Mouse (Mus musculus): Measurements from ENCODE around the gene Exoc4. TPM values are rescaled to one million over a fixed set of nuclear protein-coding genes. Genes with fewer than 3 reads are reported as not detected.

Gene Exoc4
- total RNA-seq, 2 experiments from 2014 or later: 42.0 to 47.8 TPM

- DNase-seq: no peak
Observed at GRCm38 (mm10) chr6:33631133-33631532, 382.2 kb downstream of the Exoc4 start.

DNA sequence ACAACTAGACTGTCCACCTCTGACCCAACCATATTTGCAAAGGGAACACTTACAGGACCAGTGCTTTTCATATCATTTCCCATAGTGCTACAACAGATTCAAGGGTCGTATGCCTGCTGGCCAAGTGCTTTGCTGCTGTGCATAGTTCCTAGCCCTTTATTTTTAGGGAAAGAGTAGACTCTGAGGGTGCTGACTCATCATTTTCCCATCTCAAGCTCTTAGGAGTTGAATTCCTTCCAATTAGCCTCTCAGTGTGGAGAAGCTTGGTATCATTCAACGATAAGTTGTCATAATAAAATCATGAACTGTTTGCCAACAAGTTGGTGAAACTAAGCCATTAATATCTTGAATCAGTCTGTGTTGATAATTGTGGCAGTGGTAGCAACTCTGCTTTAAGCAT is 388.3 kb downstream of the Exoc4 start:
- no peak for DNase-seq

DNA sequence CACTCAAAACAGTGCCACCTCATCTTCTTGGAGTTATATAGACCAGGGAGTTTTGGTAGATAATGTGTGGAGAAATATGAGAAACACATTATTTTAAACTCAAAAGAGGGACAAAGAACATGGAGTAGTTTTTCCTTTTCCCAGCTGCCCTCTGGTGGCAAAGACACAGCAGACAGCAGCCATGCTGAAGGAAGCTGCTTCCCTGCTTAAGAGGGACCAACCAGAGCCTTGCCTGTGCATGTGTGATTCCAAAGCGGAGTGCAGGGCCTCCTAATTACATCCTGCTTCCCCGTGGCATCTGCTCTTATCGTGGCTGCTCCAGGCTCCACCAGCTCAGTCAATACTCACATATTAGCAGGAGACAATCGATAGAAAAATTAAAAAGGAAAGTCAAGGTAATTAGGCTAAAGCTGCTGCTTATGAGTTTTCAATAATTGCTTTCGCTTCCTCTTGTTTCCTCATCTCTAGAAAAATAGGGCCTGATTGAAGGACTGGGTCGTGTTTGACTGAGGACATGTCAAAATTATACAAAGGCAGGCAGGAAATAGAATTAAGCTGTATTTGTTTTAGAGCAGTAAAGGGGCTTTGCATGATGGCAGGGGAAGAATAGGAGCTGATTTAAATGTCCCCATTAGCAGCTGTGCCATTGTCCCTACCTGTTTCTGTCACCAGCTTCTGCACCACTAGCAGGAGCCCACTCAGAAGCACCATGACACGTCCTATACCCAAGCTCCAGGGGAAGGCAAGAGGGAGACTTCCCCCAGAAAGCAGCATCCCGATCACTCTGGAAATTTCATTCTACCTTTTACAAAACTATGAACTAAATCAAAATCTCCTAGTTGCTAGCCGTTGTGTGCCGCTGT is 433.1 kb downstream of the Exoc4 start:
- peak; percentile 35 to 42 for DNase-seq

GRCm38 (mm10) chr6:33683533-33683932 is 434.6 kb downstream of the Exoc4 start:
- no peak for DNase-seq

GRCm38 (mm10) chr6:33685321-33685720 is 436.4 kb downstream of the Exoc4 start:
- DNase-seq: peak; percentile 20 to 49

- DNase-seq: no peak
Observed at GRCm38 (mm10) chr6:33690601-33691000, 441.7 kb downstream of the Exoc4 start.

- DNase-seq: no peak
Observed at GRCm38 (mm10) chr6:33696976-33697375, 448.1 kb downstream of the Exoc4 start.

GRCm38 (mm10) chr6:33708907-33709306 is 460.0 kb downstream of the Exoc4 start:
- no peak for DNase-seq

DNA sequence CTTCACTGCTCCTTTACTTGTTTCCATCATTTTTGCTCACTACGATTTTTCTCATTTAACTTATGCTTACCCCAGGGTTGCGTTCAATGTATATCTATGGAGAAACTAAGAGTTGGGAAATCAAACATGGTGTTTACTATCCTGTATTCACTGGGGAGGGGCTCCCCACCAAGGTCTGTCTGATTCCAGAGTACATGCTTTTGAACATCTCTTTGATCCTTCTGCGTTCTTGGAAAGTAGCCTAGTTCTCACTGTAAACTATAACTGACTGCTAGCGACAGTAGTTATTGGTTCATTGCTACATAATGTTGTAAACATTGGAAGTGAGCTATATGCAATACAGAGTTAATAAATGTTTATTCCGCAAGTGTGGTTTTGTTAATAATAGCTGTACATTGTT is 460.5 kb downstream of the Exoc4 start:
- DNase-seq: no peak

- DNase-seq: no peak
Observed at GRCm38 (mm10) chr6:33711742-33712141, 462.9 kb downstream of the Exoc4 start.

GRCm38 (mm10) chr6:33712540-33713118 is 463.7 kb downstream of the Exoc4 start:
- DNase-seq: no peak

- no peak for DNase-seq
Observed at GRCm38 (mm10) chr6:33716254-33716965, 467.5 kb downstream of the Exoc4 start.

- DNase-seq: no peak
Observed at GRCm38 (mm10) chr6:33721166-33721565, 472.3 kb downstream of the Exoc4 start.

GRCm38 (mm10) chr6:33722811-33723210 is 473.9 kb downstream of the Exoc4 start:
- DNase-seq: no peak

DNA sequence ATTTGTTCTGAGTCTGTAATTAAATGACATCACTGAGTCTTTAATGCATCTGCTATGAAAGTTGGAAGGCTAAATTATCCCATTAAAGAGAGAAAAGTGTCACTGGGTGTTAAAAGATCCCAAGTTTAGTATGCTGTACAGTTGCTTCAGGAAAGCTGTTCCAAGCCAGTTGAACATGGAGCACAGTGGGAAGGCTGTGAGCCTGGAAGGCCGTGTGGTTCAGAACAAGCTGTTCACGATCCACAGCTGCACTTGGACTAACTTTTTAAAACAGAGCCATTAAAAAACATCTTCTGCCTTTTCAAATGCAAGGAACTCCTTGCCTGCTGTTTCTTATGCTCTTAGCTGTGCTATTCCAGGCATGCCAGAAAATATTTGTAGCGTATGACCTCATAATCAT is 475.7 kb downstream of the Exoc4 start:
- no peak for DNase-seq

DNA sequence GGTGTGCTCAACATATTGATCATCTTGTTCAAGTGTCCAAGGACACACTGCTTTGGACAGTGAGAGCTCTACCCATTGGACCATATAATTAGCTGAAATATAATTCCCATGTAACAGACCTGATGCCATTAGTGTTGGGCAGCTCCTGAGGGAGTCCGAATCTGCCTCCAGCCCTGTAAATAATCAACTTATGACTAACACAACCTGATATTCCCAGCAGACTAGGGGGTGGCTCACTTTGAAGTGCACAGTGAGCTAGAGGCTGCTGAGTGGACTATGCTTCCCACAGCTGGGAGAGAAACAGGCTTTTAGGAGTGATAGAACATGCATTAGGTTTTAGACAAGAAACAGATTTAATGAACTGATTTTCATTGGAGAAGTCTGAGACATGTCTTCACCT is 478.4 kb downstream of the Exoc4 start:
- DNase-seq: no peak

DNA sequence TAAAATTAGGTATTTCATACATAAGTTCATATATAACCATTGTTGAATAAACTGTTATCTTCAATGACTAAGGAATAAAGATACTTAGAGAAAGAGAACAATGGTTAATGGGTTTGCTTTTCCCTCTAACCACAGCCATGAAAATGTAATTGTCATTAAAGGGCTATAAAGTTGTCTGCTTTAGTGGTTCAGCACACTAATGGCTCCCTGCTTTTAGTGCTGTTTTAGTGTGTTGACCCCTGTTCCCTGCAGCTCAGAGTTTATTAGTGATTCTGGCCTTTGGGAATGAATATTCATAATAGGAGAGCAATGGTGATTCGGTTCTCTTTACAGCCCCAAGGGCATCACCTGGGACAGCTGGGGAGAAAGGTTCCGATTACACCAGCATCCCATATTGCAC is 483.3 kb downstream of the Exoc4 start:
- no peak for DNase-seq

DNA sequence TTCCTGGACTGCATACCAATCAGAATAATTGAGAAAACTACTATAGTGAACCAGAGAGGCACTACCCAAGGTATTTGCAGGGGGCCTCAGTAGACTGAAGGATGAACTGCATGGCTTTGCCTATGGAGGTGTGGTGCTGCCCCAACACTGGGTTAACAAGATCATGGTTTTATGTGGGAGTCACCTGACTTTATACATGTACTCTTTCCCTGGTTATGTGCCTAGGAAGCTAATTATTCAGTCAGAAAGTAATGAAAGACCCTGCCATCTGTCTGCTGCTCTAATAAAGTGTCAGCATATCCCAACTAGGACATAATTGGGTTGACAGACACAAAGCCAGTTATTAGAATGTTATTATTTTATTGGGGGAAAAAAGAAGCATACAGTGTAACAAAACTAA is 484.7 kb downstream of the Exoc4 start:
- DNase-seq: no peak

DNA sequence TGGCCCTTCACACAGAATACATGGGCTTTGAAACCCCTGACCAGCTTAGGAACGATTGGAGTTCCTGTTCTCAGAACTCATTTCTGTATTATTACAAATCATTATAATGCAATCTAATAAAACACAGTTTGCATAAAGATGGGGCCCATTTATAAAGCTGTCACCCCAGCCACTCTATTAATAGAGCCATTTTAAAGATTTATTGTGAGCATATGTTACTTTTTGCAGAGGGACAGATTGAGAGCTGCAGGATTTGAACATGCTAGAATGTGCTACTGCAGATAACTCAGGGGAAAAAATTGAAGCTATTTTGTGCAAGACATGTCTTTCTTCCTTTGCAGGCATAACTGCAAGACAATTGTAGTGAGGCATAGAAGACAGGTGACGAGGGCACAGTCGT is 485.1 kb downstream of the Exoc4 start:
- DNase-seq: no peak

DNA sequence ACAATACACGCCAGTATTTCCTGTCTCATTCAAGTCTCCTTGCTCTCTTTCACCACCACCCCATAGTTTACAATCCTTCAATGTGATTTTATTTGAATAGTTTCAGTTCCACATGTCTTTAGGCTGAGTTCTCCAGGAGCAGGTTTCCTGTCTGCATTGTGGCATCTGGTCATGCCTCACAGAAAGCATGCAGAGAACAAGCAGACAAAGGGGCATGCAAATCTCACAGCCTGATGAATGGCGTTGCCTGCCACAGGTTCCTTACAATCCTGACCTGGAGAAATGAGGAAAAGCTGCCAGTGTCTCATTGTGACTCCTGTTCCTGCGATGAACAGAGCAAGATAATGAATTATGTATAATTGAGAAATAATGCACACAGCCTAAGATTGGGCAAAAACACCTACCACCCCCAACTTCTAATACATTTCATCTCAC is 490.0 kb downstream of the Exoc4 start:
- no peak for DNase-seq

GRCm38 (mm10) chr6:33739304-33739703 is 490.4 kb downstream of the Exoc4 start:
- no peak for DNase-seq

DNA sequence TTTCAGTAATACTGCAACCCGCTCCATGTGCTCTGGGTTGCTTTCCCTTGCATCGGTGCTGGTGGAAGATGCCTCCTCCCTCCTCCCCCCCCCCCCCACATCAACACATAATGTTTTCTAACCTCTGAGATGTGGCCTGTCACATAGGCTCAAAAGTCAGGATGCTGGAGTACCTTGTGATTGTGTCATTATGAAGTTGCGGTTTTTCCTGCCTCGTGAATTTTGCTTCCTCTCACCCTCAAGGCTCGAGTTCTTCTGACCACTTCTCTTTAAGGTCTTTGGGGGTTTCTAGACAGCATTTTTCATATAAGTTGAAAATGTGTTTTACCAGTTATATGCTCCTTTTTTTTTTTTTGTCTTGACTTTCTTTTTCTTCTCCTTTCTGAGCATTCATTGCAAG is 507.1 kb downstream of the Exoc4 start:
- no peak for DNase-seq

GRCm38 (mm10) chr6:33761557-33761956 is 512.7 kb downstream of the Exoc4 start:
- no peak for DNase-seq

Measured in adrenal gland, postnatal 36 days (tissue).